Mouse (Mus musculus): Measurements from ENCODE around the gene Bbs9. TPM values are rescaled to one million over a fixed set of nuclear protein-coding genes. Genes with fewer than 3 reads are reported as not detected.

The Bbs9 gene
- total RNA-seq, 2 experiments from 2014 or later = 6.7 to 9.8 TPM

- no peak for ATAC-seq (replicated peaks; ENCODE audit: low FRiP score, poor library complexity, severe bottlenecking)
Observed at GRCm38 (mm10) chr9:22613271-22613824, 137.8 kb downstream of the Bbs9 start.

GRCm38 (mm10) chr9:22619245-22619644 is 143.7 kb downstream of the Bbs9 start:
- ATAC-seq (replicated peaks; ENCODE audit: low FRiP score, poor library complexity, severe bottlenecking) = no peak

GRCm38 (mm10) chr9:22624966-22625365 is 149.5 kb downstream of the Bbs9 start:
- ATAC-seq (replicated peaks; ENCODE audit: low FRiP score, poor library complexity, severe bottlenecking) = no peak; the same call in 1 of the 2 replicates

- no peak for ATAC-seq (replicated peaks; ENCODE audit: low FRiP score, poor library complexity, severe bottlenecking)
Observed at GRCm38 (mm10) chr9:22626014-22626413, 150.5 kb downstream of the Bbs9 start.

GRCm38 (mm10) chr9:22627912-22628311 is 152.4 kb downstream of the Bbs9 start:
- ATAC-seq (replicated peaks; ENCODE audit: low FRiP score, poor library complexity, severe bottlenecking) = no peak

- ATAC-seq (replicated peaks; ENCODE audit: low FRiP score, poor library complexity, severe bottlenecking) = no peak
Observed at GRCm38 (mm10) chr9:22632800-22633485, 157.4 kb downstream of the Bbs9 start.

GRCm38 (mm10) chr9:22638502-22638901 is 163.0 kb downstream of the Bbs9 start:
- no peak for ATAC-seq (replicated peaks; ENCODE audit: low FRiP score, poor library complexity, severe bottlenecking)

- ATAC-seq (replicated peaks; ENCODE audit: low FRiP score, poor library complexity, severe bottlenecking) = no peak
Observed at GRCm38 (mm10) chr9:22640683-22641431, 165.3 kb downstream of the Bbs9 start.

GRCm38 (mm10) chr9:22645844-22646390 is 170.4 kb downstream of the Bbs9 start:
- no peak for ATAC-seq (replicated peaks; ENCODE audit: low FRiP score, poor library complexity, severe bottlenecking)

GRCm38 (mm10) chr9:22646461-22646860 is 170.9 kb downstream of the Bbs9 start:
- no peak for ATAC-seq (replicated peaks; ENCODE audit: low FRiP score, poor library complexity, severe bottlenecking)

- ATAC-seq (replicated peaks; ENCODE audit: low FRiP score, poor library complexity, severe bottlenecking) = no peak
Observed at GRCm38 (mm10) chr9:22648163-22648562, 172.6 kb downstream of the Bbs9 start.

- ATAC-seq (replicated peaks; ENCODE audit: low FRiP score, poor library complexity, severe bottlenecking) = no peak
Observed at GRCm38 (mm10) chr9:22649606-22650005, 174.1 kb downstream of the Bbs9 start.

- no peak for ATAC-seq (replicated peaks; ENCODE audit: low FRiP score, poor library complexity, severe bottlenecking)
Observed at GRCm38 (mm10) chr9:22650781-22651180, 175.3 kb downstream of the Bbs9 start.

- no peak for ATAC-seq (replicated peaks; ENCODE audit: low FRiP score, poor library complexity, severe bottlenecking)
Observed at GRCm38 (mm10) chr9:22651619-22652018, 176.1 kb downstream of the Bbs9 start.

- ATAC-seq (replicated peaks; ENCODE audit: low FRiP score, poor library complexity, severe bottlenecking) = no peak
Observed at GRCm38 (mm10) chr9:22654726-22655393, 179.3 kb downstream of the Bbs9 start.

GRCm38 (mm10) chr9:22657216-22657615 is 181.7 kb downstream of the Bbs9 start:
- ATAC-seq (replicated peaks; ENCODE audit: low FRiP score, poor library complexity, severe bottlenecking) = no peak

- ATAC-seq (replicated peaks; ENCODE audit: low FRiP score, poor library complexity, severe bottlenecking) = no peak
Observed at GRCm38 (mm10) chr9:22665155-22665554, 189.6 kb downstream of the Bbs9 start.

GRCm38 (mm10) chr9:22672937-22673336 is 197.4 kb downstream of the Bbs9 start:
- ATAC-seq (replicated peaks; ENCODE audit: low FRiP score, poor library complexity, severe bottlenecking) = no peak

- ATAC-seq (replicated peaks; ENCODE audit: low FRiP score, poor library complexity, severe bottlenecking) = no peak
Observed at GRCm38 (mm10) chr9:22677132-22677829, 201.8 kb downstream of the Bbs9 start.

- ATAC-seq (replicated peaks; ENCODE audit: low FRiP score, poor library complexity, severe bottlenecking) = no peak
Observed at GRCm38 (mm10) chr9:22677997-22678396, 202.5 kb downstream of the Bbs9 start.
